Mouse (Mus musculus): ENCODE measurements at regions not wholly inside any gene's neighbourhood (a gene's known extent, or its start where the extent isn't known, plus 50 kb on each side); places are given as distances from the start of the nearest gene placed in this dataset.

DNA sequence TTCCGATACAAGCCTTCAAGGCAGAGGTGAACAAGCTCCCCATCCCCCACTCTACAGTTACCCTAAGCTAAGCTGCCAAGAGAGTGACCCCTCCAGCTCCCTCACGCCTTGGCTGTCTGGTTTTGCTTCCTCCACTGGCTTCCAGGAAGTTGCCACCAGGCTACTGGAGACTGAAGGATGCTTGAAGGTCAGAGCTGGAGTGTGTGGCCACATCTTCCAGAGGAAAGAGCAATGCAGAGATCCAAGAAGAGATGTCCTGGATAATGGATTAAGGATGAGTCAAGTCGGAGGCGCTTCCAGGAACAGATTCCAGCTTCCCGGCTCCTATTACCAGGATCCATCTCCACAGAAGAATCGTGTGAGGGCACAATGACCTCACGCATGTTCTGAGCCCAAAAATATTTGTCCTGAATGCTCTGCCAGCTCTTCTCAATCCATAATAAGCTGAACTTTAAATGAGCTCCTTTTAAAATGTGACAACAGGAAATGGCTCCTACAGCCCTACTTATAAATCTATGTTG is 318.5 kb downstream of the Qk start:
- DNase-seq (ENCODE audit: extremely low read depth, low read depth, low spot score) = no peak

DNA sequence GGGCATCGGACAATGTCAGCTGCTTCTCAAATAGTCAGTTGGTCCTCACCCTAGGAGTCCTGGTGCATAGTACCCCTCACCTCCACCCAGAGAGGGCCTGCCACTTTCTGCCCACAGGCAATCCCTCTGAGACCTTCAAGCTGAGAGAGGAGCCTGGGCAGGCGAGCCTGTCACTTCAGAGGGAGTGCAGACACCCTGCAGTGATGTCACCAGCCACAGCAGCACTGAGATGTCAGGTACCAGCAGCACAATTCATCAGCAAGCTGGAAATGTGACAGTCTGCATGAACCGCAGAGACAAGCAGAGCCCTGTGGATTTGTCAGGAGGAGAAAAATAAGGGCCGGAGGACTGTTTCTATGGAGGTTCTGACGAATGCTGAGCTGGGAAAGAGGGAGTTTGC is 324.3 kb downstream of the Qk start:
- no peak for DNase-seq (ENCODE audit: extremely low read depth, low read depth, low spot score)

DNA sequence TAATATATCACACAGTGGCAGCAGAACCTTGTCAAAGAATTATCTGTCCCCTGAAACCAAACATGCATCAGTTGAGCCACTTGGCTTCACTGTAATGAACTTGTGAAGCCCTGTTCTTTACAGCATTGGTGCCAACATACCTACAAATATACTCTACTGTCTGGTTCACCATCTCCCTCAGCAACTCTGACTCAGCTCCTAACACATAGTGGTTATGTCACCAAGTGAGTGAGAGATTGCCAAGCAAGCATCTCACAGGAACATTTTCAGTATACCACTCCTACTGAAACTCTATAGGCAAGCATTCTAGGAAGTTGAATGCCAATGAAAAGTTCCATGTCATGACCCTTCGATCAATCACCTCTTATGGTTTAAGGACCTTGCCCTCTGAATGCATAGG is 321.2 kb upstream of the Pabpc6 start:
- DNase-seq (ENCODE audit: extremely low read depth, low read depth, low spot score) = no peak

DNA sequence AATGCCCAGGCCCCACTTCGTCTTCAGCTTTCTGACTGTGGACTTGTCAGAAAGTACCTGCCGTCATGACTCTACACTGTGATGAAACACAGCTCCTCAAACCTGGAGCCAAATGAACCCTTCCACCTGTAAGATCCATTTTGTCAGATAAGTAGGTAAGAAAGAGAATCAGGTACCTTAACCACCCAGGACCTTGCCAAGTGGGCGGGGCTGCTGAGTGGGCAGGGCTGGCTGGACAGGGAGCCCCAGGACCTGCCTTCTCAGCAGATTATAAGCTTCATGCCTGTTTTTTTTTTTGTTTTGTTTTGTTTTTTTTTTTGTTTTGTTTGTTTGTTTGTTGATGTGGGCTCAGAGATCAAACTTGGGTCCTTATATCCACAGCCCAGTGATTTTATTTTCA is 311.8 kb upstream of the Pabpc6 start:
- no peak for DNase-seq (ENCODE audit: extremely low read depth, low read depth, low spot score)

DNA sequence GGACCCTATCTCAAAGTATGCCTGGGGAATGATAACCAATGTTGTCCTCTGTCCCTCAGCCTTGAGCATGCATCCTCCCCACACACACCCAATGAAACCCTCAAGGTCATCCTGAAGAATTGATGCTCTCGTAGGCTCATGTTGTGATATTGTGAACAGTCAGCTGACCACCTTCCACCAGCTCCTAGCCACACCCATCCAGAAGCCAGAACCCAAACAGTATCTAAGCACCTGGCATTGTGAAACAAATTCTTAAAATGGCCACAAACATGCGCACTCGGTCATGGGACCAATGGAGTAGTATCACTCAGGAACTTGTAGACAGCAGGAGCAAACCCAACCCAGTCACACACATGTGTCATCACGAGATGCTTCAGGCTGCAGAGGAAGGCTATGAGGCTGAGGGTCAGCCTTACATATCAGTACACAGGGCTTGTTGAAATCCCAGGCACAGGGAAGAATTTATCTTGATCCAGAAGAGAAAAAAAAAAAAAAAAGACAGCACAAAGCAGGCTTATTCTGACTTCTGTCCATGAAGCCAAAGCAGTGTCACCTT is 307.4 kb upstream of the Pabpc6 start:
- no peak for DNase-seq (ENCODE audit: extremely low read depth, low read depth, low spot score)

DNA sequence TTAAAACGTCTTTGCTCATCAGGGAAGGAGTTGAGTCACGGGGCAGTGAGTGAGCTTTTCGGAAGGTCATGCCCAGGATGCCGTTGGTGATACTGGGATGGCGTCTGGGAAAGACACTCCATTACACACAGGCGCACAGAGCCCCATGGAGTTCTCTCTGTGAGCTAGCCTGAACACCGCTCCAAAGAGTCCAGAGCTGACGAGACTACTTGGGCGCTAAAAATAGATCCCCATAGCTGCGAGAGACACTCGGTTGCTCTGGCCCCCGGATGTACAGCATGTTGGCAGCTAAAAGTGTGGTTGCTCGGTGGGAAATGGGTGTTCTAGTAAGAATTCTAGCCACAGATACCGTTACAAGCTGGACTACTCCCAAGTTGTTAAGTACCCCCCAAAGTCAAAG is 306.5 kb upstream of the Pabpc6 start:
- no peak for DNase-seq (ENCODE audit: extremely low read depth, low read depth, low spot score)

DNA sequence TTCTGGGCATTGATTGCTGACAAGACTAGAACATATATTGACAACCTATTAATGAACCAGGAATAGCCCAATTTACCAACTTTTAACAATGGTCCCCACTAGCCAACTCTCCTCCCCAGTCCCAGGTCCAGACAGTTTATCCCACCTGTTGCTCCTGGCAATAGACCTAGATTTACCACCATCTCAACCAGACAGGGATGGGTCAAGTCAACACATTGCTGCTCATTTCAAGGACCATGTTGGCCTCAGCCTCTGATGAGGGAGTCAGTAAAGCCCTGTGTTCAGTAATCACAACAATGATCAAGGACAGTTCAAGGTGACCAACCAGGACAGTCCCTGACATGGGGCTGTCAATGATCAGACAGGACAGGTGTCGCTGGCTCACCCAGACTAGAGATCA is 305.6 kb upstream of the Pabpc6 start:
- DNase-seq (ENCODE audit: extremely low read depth, low read depth, low spot score) = no peak

DNA sequence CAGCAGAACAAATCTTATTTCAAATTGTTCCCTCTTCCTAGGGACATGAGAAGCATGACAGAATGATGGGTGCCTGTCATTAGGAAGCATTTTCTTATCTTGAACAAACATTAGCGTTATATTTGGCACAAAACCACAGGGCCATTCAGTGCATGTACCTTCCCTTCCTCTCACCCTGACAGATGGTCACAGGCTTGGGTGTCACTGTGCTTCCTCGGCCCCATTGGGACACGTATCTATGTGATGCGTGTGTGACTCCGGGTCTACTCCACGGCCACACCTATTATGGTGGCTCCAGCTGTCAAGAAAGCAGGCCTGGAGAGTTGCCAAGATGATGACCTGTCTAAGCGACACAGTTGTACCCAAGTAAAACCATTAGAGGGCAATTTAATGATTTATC is 298.5 kb upstream of the Pabpc6 start:
- no peak for DNase-seq (ENCODE audit: extremely low read depth, low read depth, low spot score)

DNA sequence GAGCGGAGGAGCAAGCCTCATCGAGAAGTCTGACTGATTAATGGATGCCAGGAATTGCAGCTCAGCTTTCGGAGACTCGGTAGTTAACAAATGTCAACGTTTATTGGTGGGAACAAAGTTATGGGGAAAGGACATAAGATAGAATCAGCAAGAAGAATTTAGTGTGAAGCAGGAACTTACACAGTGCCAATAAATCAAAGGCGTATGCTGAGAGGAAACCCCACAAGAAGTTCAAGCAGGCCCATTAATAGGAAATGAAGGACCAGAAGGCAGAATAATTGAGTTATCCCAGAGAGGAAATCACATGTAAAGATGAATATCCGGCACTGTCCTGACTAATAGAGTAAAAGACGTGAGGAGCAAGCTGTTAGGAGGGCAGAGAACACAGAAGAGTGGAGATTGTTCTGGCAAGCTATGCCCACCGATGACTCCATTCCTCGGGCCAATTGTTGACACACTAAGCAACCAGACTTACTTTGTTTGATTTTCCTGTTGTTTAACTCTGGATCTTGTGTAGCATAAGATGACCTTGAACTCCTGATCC is 293.4 kb upstream of the Pabpc6 start:
- no peak for DNase-seq (ENCODE audit: extremely low read depth, low read depth, low spot score)

DNA sequence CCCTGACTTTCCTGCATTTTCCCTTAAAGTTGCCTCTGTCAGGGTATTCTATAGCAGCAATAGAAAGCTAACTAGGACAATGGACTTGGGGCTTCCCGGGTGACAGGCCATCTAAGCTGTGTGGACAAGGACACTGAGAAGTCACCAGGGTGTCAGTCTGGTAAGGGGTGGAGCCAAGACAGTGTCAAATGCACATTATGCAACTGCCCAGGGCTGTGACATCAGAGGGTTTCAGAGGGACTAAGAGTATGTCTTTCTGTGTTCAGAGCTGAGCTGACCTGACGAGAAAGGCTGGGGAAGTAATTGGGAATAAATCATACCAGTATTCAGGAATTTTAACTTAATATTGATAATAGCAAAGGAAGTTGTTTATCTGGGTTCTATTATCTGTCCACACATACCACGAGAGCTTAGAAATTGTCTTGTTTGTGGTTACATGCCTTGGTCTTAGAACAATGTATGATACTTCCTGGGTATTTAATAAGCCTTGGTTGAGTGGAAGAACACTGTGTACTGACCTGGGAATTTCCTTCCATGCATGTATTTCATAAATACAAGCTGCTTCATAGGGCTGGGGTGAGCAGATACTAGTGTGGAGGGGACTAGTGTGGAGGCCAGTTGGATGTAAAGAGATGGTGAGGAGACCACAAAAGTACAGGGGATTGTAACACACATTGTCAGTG is 279.6 kb upstream of the Pabpc6 start:
- DNase-seq (ENCODE audit: extremely low read depth, low read depth, low spot score) = no peak

DNA sequence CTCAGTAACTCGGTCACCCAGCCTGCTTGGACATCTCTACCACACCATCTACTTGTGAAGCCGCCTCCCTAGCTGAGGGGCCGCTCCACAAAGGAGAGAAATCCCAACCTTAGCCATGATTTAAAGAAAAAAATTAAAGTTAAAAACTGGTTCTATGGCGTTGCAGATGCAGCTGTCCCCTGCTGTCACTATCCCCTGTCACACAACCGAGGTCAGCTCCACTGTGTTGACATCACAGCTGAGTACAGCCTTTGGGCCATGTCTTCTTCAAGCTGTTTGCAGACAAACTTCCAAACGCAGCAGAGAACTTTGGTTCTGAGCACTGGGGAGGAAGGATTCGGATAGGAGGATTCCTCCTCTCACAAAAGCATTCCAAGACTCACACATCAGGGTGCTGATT is 278.1 kb upstream of the Pabpc6 start:
- DNase-seq (ENCODE audit: extremely low read depth, low read depth, low spot score) = no peak

DNA sequence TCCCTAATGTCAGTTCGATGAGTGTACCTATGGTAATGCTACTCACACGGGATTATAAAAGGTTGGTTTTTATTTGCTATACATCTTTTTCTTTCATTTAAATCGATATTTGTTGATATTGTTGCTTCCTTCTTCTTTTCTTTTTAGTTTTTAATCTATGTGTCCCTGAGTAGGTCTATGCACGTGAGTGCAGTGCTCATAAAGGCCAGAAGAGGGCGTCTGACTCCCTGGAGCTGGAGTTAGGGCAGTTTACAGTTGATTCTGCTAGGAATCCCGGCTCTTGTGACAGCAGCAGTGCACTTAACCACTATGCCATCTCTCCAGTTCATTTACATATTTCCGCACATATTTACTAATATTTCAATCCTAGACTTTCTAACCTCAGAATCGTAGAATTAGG is 275.0 kb upstream of the Pabpc6 start:
- DNase-seq (ENCODE audit: extremely low read depth, low read depth, low spot score) = no peak

DNA sequence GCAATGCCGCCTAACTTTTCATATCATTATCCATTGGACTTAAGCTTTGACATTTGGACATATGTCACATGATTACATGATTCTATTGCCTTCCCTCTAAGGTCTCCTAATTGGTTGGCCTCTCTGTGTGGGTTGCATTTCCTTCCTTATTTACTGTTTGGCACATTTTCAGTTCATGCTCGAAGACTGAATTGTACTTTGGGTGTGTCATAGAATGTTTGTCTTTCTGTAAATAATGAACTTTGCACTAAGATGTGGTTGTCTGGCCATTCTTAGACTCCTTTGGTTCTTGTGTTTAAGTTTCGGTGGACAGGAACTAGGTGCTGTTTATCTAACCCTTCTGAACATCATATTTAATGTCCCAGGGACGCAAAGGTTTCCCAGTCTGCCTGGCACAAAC is 272.7 kb upstream of the Pabpc6 start:
- no peak for DNase-seq (ENCODE audit: extremely low read depth, low read depth, low spot score)

DNA sequence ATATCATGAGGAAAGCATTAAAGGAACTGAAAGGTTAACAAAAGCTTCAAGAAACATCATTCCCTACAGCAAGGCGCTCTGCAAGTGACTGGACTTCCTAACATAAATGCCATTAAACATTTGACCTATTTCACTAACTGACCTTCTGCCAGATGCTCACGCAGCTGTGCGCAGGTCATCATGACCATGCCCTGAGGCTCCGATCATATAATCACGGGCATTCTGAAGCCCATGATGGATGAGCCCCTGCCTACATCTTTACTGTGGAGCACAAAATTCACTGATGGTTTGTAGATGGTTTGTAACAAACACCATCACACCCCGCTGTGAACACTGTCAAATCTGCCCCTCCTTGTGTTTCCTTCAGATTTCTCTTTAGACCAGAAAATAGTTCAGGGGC is 270.1 kb upstream of the Pabpc6 start:
- DNase-seq (ENCODE audit: extremely low read depth, low read depth, low spot score) = no peak

DNA sequence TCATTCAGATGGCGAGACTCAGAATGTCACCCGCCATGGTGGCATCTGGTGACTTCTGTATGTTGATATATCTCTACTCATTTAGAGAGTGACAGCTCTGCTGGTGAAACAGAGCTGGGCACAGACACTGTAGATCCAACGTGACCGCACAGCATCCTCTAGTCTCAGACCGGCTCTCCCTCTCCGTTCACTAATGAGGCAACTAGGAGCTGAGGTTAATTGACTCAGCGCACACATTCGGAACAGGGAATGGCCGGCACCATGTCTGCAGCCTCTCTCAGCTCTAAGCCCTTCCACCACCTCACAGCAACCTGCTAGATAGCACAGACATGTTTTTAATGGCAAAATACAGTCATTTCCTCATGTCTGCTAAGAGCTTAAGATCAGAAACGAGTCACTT is 268.9 kb upstream of the Pabpc6 start:
- DNase-seq (ENCODE audit: extremely low read depth, low read depth, low spot score) = no peak

DNA sequence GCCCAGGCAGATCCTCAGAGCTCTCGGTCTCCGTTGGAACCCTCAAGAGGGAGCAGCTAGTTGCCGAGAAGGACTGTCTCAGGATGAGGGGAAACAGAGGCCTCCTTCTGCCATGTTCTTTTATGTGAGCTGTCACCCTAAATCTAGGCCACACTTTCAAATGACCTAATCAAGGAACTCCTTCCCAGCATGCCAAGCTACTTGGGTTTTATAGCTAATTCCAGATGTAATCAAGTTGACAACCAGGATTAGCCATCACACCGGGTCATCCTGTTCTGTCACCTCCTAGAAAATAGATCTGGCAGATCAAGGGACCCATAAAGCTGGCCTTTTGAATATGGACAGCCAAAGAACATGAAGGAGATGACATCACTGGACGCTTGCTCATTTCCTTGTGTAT is 267.7 kb upstream of the Pabpc6 start:
- no peak for DNase-seq (ENCODE audit: extremely low read depth, low read depth, low spot score)

DNA sequence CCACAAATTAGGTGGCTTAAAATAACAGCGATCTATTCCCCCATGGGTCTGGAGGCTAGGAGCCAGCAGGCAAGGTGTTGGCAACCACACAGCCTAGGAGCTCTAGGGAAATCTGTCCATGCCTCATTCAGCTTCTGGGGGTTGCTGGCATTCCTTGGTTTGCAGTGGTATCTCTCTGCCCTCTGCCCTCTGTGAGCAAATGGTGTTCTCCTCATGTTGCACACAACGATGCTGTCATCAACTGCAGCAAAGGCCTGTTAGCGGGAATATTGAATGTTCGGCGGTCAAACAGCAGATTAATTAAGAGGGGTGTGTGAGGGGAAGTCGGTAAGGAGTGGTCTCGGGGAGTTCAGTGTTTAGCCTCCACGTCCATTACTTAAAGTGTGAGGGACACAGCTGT is 262.7 kb upstream of the Pabpc6 start:
- no peak for DNase-seq (ENCODE audit: extremely low read depth, low read depth, low spot score)

DNA sequence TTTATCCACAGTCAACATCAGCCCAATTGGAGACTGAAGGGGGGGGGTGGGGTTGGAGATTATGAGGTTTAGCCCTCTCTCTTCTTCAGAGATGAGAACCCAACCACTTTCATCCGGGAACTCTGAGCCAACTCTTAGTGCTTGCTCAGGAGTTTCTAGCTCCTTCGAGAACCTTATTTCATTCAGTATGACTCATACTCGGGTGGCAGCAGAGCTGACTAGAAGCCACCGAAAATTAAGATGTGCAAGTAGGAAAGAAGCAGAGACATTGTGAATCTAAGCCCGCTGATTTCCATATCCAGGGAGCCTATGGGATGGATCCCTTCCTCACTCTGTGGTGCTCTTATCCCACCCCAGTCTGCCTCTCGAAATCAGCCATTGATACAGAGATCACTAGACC is 262.0 kb upstream of the Pabpc6 start:
- DNase-seq (ENCODE audit: extremely low read depth, low read depth, low spot score) = no peak

DNA sequence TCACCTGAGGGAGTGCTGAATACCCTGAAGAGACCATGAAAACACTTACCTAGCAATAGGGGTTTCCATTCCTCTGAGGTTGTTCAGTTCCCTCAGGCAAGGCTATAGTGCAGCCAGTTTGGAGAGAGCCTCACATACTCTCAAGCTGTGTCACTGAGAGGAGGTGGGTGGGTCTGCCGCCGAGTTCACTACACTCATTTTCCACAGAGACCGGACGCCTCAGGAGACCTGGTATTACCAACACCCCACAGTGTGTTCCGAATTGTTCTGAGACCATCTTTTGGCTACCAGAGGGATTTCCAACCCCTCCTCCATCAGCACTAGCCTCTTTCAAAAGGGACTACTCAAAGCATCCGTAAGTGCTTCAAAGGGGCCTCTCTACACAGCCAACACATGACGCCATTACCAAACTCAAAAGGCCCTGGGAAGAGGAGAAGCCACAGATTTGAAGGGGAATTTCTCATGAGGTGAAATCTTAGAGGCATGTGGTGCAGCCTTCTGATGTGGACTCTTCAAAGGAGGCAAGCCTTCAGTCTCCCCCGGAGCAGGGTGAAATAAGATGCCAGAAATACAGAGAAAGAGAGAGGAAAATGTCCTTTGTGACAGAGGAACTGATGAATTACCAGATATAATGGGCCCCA is 260.1 kb upstream of the Pabpc6 start:
- no peak for DNase-seq (ENCODE audit: extremely low read depth, low read depth, low spot score)

DNA sequence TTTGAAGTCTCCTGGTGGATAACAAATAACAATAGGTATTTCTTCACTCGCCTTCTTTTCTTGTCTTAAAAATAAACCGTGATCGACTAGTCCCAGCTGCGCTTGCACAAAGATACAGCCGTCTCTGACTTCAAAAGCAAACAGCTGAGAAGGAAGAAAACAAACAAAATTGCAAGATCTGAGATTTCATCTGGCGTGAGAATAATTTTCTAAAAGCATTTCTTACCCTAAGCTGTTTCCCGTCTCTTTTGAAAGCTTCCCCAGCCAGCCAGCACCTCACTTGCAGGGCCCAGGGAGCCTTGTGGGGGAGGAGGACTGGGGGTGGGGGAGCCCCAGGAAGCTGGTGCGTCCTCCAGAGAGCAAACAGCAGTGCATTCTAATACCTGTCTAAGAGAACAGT is 258.2 kb upstream of the Pabpc6 start:
- no peak for DNase-seq (ENCODE audit: extremely low read depth, low read depth, low spot score)

DNA sequence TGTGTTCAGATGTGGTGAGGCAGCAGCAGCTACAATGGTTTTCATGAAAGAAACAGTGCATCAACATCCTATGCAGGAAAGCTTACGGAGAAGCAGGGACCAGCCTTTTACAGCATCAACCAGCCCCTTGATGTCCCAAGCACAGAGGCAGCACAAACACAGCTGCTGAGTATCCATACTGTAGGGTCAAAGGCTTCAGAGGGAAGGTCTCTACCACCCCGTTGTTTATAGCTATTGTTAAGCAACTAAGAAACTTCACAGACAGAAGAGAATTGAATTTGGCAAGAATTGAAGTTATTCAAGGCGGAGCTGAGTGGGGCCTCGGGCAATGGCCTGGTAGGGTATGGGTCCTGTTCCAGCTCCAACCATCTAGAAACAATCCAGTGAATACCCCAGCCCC is 256.8 kb upstream of the Pabpc6 start:
- no peak for DNase-seq (ENCODE audit: extremely low read depth, low read depth, low spot score)

DNA sequence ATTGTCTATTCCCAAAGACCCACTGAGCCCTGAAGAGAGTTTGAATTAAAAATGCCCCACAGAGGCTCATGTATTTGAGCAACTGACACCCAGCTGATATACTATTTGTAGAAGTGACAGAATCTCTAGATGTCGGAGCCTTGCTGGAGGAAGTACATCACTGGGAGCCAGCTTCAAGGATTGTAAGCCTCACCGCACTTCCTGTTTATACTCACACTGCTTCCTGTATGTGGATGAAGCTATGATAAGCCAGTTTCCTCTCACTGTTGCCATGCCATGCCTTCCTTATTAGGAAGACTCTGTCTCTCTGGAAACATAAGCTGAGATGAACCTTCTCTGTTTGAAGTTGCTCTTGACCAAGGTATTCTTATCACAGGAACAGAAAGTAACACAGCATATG is 251.8 kb upstream of the Pabpc6 start:
- DNase-seq (ENCODE audit: extremely low read depth, low read depth, low spot score) = no peak
